Mouse (Mus musculus): ENCODE data around the gene Rap1gap2. TPM values are rescaled to one million over a fixed set of nuclear protein-coding genes. Genes with fewer than 3 reads are reported as not detected.

Gene Rap1gap2
- polyA plus RNA-seq, 1 experiment from 2014 or later = 4.3 TPM

DNA sequence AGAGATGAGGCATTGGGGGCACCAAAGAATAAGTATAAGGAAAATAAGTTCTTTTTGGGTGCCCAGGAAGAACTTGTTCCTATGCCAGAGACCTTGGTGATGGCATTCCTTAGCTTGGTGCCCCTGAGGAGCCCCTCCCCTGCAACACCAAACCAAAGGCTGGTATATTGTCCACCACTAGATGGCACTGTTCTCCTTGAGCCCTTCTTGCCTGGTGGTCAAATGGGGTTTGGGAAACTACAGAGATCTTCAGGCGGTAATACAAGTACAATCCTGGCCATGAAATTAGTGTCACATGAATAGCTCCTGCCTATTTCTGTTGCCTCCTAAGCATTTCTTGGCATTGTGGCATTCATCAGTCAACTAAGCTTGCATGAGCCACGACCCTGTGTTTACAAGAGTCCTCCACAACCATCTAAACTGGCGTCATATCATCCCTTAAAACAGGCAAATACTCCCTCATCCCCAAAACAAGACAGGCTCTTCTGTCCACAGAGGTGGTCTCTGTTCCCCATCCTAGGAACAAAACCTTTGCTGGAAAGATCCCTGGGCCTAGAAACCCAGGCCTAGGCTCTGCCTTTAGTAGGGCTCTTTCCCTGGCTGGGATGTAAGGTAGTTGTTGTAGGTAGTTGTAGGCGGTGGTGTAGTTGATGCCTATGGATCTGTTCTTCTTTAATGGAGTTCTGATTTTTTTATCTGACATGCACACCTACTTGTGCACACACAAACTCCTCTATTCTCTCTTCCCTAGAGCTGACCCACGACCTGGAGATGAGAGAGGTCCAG, 24.0 kb upstream of the Rap1gap2 start:
- Histone ChIP-seq H3K9ac (ENCODE audit: low read length) (no peak overlapping the region), H3K4me3 (ENCODE audit: control insufficient read depth in 1 of 2, insufficient read depth in 1 of 2, low read depth in 1 of 2, low read length in 2 of 2) (no peak overlapping the region), H3K36me3 (ENCODE audit: control insufficient read depth, insufficient read depth, low read length) (no peaks in the 10 kb centered on the region), H3K4me2 (ENCODE audit: low read length) (no peak overlapping the region), H3K4me1 (ENCODE audit: control insufficient read depth in 2 of 2, insufficient read depth in 2 of 2, low read length in 2 of 2) (peaks cover 12 to 15% of the 10 kb centered on the region in 2 experiments), H3K9me3 (ENCODE audit: control insufficient read depth, low read length) (no peaks in the 10 kb centered on the region), H3K27me3 (ENCODE audit: control insufficient read depth, insufficient read depth, low read length) (0 out of 2 replicates have a peak, but pooled peaks cover 3% of the 10 kb centered on the region), H3K27ac (replicated peaks in 1 of 2; ENCODE audit: control insufficient read depth in 1 of 2, insufficient read depth in 1 of 2, low read depth in 2 of 2, low read length in 2 of 2) (no peak overlapping the region)
- WGBS = 71% methylated on average over 5 of the region's 5 CpGs
- no peak for ATAC-seq (ENCODE audit: insufficient number of reproducible peaks, insufficient read depth, low FRiP score, low read depth)

DNA sequence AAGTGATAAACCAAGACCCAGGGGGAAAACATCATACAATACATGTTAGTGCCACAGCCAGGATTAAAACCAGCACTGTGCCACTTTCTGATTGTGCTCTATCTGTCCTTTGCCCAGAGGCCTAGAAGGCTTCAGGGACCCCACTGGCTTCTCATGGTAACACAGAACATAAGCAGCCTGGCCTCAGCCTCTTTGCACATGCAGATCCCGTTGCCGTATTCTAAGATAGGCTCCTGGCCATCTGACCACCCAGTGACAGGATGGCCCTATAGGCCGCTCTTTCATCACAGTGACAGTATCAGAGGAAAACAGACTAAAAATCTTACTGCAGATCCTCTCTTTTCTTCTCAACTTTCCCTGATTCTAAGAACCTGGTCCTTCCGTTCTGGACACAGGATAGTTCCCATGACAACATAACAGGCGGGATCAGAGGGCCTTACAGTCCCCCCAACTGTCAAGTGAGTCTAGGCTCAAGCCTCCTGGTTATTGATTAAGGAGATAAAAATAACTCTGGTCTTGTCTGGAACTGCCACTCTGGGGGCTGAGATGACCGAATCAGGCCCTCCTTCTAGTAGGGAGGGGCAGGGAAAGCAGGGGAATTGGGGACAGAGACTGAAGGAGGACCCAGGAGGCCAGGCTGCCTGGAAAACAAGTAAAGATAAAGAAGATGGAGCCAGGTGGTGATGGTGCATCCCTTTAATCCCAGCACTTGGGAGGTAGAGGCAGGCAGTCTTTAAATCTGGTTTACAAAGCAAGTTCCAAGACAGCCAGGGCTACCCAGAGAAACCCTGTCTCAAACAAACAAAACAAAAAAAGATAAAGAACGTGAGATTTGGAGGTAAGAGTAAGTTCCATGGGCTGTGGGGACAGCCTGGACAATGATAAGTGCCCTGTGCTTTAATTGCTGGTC, 21.4 kb upstream of the Rap1gap2 start:
- H3K9ac ChIP-seq (ENCODE audit: low read length) = no peak overlapping the region
- peaks cover 0 to 1% of the 10 kb centered on the region in 2 experiments; a peak in 1 of 4 replicates for H3K4me1 ChIP-seq (ENCODE audit: control insufficient read depth in 2 of 2, insufficient read depth in 2 of 2, low read length in 2 of 2)
- H3K9me3 ChIP-seq (ENCODE audit: control insufficient read depth, low read length) = no peaks in the 10 kb centered on the region
- WGBS = 50% methylated on average over 7 of the region's 7 CpGs
- 0 out of 2 replicates have a peak, but pooled peaks cover 3% of the 10 kb centered on the region for H3K27me3 ChIP-seq (ENCODE audit: control insufficient read depth, insufficient read depth, low read length)
- no peaks in the 10 kb centered on the region for H3K36me3 ChIP-seq (ENCODE audit: control insufficient read depth, insufficient read depth, low read length)
- H3K4me3 ChIP-seq (ENCODE audit: control insufficient read depth in 1 of 2, insufficient read depth in 1 of 2, low read depth in 1 of 2, low read length in 2 of 2) = no peak overlapping the region
- no peak overlapping the region for H3K27ac ChIP-seq (replicated peaks in 1 of 2; ENCODE audit: control insufficient read depth in 1 of 2, insufficient read depth in 1 of 2, low read depth in 2 of 2, low read length in 2 of 2)
- H3K4me2 ChIP-seq (ENCODE audit: low read length) = no peak overlapping the region
- no peak for ATAC-seq (ENCODE audit: insufficient number of reproducible peaks, insufficient read depth, low FRiP score, low read depth)

DNA sequence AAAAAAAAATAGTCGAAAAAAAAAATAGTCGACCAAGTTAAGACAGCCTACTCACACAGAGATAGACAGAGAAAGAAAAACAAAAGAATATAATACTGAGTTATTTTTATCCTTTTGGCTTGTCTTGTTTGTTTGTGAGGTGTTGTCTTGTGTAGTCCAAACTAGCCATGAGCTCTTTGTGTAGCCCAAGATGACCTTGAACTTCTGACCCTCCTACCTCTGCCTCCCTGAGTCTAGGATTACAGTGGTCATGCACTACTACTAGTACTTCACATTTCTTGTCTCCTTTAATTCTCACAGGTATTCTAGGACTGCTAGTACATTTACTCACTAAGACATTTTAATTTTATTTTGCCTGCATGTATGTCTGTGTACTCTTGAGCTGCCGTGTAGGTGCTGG, 16.8 kb upstream of the Rap1gap2 start:
- Histone ChIP-seq H3K36me3 (ENCODE audit: control insufficient read depth, insufficient read depth, low read length) (no peaks in the 10 kb centered on the region), H3K4me2 (ENCODE audit: low read length) (no peak overlapping the region), H3K4me3 (ENCODE audit: control insufficient read depth in 1 of 2, insufficient read depth in 1 of 2, low read depth in 1 of 2, low read length in 2 of 2) (no peak overlapping the region), H3K9me3 (ENCODE audit: control insufficient read depth, low read length) (no peaks in the 10 kb centered on the region), H3K27me3 (ENCODE audit: control insufficient read depth, insufficient read depth, low read length) (no peaks in the 10 kb centered on the region), H3K27ac (replicated peaks in 1 of 2; ENCODE audit: control insufficient read depth in 1 of 2, insufficient read depth in 1 of 2, low read depth in 2 of 2, low read length in 2 of 2) (no peak overlapping the region), H3K9ac (ENCODE audit: low read length) (no peak overlapping the region), H3K4me1 (ENCODE audit: control insufficient read depth in 2 of 2, insufficient read depth in 2 of 2, low read length in 2 of 2) (peaks cover 0 to 2% of the 10 kb centered on the region in 2 experiments; a peak in 2 of 4 replicates)
- WGBS = 70% methylated on average over 3 of the region's 3 CpGs
- ATAC-seq (ENCODE audit: insufficient number of reproducible peaks, insufficient read depth, low FRiP score, low read depth) = no peak

DNA sequence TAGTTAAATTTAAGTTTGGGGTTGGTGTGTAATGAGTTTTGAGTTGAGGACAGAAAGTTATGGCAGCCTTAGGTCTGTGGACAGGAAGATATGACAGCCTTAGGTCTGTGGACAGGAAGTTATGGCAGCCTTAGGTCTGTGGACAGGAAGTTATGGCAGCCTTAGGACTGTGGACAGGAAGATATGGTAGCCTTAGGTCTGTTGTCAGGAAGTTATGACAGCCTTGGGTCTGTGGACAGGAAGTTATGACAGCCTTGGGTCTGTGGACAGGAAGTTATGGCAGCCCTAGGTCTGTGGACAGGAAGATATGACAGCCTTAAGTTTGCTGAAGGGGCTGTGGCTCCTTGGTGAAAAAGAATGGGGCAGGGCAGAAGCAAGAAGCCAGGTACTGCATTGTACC, 14.6 kb upstream of the Rap1gap2 start:
- ATAC-seq (ENCODE audit: insufficient number of reproducible peaks, insufficient read depth, low FRiP score, low read depth) = no peak
- Histone ChIP-seq H3K27me3 (ENCODE audit: control insufficient read depth, insufficient read depth, low read length) (peaks cover 14% of the 10 kb centered on the region), H3K9ac (ENCODE audit: low read length) (no peak overlapping the region), H3K4me3 (ENCODE audit: control insufficient read depth in 1 of 2, insufficient read depth in 1 of 2, low read depth in 1 of 2, low read length in 2 of 2) (no peak overlapping the region), H3K4me2 (ENCODE audit: low read length) (no peak overlapping the region), H3K27ac (replicated peaks in 1 of 2; ENCODE audit: control insufficient read depth in 1 of 2, insufficient read depth in 1 of 2, low read depth in 2 of 2, low read length in 2 of 2) (no peak overlapping the region), H3K9me3 (ENCODE audit: control insufficient read depth, low read length) (no peaks in the 10 kb centered on the region), H3K4me1 (ENCODE audit: control insufficient read depth in 2 of 2, insufficient read depth in 2 of 2, low read length in 2 of 2) (peaks cover 0 to 2% of the 10 kb centered on the region in 2 experiments; a peak in 2 of 4 replicates), H3K36me3 (ENCODE audit: control insufficient read depth, insufficient read depth, low read length) (no peaks in the 10 kb centered on the region)

DNA sequence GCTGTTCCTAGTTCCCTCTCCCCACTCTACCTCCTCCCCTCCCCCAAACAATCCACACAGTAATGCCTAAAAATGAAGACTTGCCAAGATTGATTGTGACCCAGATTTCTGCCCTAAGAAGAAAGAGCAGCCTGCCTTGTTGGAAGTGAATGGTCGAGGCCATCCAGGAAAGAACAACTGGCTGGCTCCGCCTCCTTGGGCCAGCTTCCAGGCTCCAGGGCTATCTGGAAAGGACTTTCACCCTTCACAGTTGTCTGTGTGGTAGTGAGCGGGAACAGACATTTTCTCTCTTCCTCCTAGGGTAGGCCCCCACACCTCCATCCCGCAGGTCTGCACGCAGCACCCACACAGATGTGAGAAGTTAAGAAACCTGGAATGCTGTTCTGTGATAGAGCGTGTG, 13.0 kb upstream of the Rap1gap2 start:
- Histone ChIP-seq H3K27ac (replicated peaks in 1 of 2; ENCODE audit: control insufficient read depth in 1 of 2, insufficient read depth in 1 of 2, low read depth in 2 of 2, low read length in 2 of 2) (no peak overlapping the region), H3K4me1 (ENCODE audit: control insufficient read depth in 2 of 2, insufficient read depth in 2 of 2, low read length in 2 of 2) (peaks cover 2 to 5% of the 10 kb centered on the region in 2 experiments; a peak in 2 of 4 replicates), H3K27me3 (ENCODE audit: control insufficient read depth, insufficient read depth, low read length) (peaks cover 25% of the 10 kb centered on the region), H3K9ac (ENCODE audit: low read length) (no peak overlapping the region), H3K4me2 (ENCODE audit: low read length) (no peak overlapping the region), H3K4me3 (ENCODE audit: control insufficient read depth in 1 of 2, insufficient read depth in 1 of 2, low read depth in 1 of 2, low read length in 2 of 2) (no peak overlapping the region), H3K9me3 (ENCODE audit: control insufficient read depth, low read length) (no peaks in the 10 kb centered on the region), H3K36me3 (ENCODE audit: control insufficient read depth, insufficient read depth, low read length) (no peaks in the 10 kb centered on the region)
- WGBS = 58% methylated on average over 6 of the region's 6 CpGs
- no peak for ATAC-seq (ENCODE audit: insufficient number of reproducible peaks, insufficient read depth, low FRiP score, low read depth)

DNA sequence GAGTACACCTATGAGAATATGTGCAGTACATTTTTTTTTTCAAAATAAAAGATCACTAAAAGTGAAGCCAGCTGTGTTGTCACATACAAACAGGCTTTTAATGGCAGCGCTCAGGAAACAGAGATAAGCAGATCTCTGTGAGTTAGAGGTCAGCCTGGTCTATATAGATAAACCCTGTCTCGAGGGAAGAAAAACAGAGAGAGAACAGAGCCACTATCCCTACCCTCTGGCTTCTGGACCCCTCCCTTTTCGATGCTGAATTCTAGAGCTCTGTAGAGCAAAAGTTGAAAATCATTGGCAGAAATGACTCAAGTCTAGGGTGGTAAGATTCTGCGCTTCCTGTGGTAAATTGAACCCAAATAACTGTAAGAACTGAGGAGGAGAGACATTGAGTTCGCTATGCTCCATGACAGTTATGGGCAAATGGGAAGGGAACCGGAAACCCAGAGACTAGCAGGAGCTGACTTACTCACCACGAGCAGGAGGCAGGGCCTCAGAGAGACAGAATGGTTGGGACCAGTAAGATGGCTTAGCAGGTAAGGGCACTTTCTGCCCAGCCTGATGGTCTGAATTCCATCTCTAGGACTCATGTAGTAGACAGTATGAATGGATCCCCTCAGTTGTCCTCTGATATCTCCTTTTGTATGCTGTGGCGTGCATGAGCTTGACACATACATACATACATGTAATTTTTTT, 11.4 kb upstream of the Rap1gap2 start:
- Histone ChIP-seq H3K27ac (replicated peaks in 1 of 2; ENCODE audit: control insufficient read depth in 1 of 2, insufficient read depth in 1 of 2, low read depth in 2 of 2, low read length in 2 of 2) (no peak overlapping the region), H3K9ac (ENCODE audit: low read length) (no peak overlapping the region), H3K36me3 (ENCODE audit: control insufficient read depth, insufficient read depth, low read length) (no peaks in the 10 kb centered on the region), H3K9me3 (ENCODE audit: control insufficient read depth, low read length) (no peaks in the 10 kb centered on the region), H3K4me3 (ENCODE audit: control insufficient read depth in 1 of 2, insufficient read depth in 1 of 2, low read depth in 1 of 2, low read length in 2 of 2) (no peak overlapping the region), H3K27me3 (ENCODE audit: control insufficient read depth, insufficient read depth, low read length) (peaks cover 30% of the 10 kb centered on the region), H3K4me1 (ENCODE audit: control insufficient read depth in 2 of 2, insufficient read depth in 2 of 2, low read length in 2 of 2) (peaks cover 2 to 5% of the 10 kb centered on the region in 2 experiments; a peak in 2 of 4 replicates), H3K4me2 (ENCODE audit: low read length) (no peak overlapping the region)
- 47% methylated on average over 8 of the region's 8 CpGs for WGBS
- no peak for ATAC-seq (ENCODE audit: insufficient number of reproducible peaks, insufficient read depth, low FRiP score, low read depth)

DNA sequence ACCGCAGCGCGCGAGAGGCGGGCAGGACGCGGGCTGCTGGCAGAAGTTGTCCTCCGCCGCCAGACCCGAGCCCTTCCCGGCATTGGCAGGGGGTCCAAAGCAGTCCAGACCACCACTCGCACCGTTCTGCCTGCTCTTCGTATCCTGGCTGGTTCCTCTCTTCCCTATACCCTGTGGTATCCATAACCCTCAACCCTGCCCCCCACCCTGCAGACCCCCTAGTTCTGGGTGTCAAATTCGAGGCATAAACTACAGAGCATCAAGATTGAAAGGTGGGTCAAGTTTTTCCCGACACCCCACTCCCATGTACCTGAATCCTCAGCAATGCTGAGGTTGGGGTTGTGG, 9.2 kb upstream of the Rap1gap2 start:
- peak overlapping the region; percentile 54 for H3K4me2 ChIP-seq (ENCODE audit: low read length)
- peaks cover 37% of the 10 kb centered on the region for H3K27me3 ChIP-seq (ENCODE audit: control insufficient read depth, insufficient read depth, low read length)
- H3K36me3 ChIP-seq (ENCODE audit: control insufficient read depth, insufficient read depth, low read length) = no peaks in the 10 kb centered on the region
- peak overlapping the region in 1 of 2 experiments; percentile 30; a peak in 1 of 4 replicates for H3K4me3 ChIP-seq (ENCODE audit: control insufficient read depth in 1 of 2, insufficient read depth in 1 of 2, low read depth in 1 of 2, low read length in 2 of 2)
- under 1% methylated on average over 16 of the region's 16 CpGs for WGBS
- no peak overlapping the region for H3K9ac ChIP-seq (ENCODE audit: low read length)
- ATAC-seq (ENCODE audit: insufficient number of reproducible peaks, insufficient read depth, low FRiP score, low read depth) = no peak
- H3K4me1 ChIP-seq (ENCODE audit: control insufficient read depth in 2 of 2, insufficient read depth in 2 of 2, low read length in 2 of 2) = peaks cover 2 to 5% of the 10 kb centered on the region in 2 experiments; a peak in 2 of 4 replicates
- H3K27ac ChIP-seq (replicated peaks in 1 of 2; ENCODE audit: control insufficient read depth in 1 of 2, insufficient read depth in 1 of 2, low read depth in 2 of 2, low read length in 2 of 2) = no peak overlapping the region
- no peaks in the 10 kb centered on the region for H3K9me3 ChIP-seq (ENCODE audit: control insufficient read depth, low read length)

Data from heart, embryonic 14.5 days (tissue).